Mouse (Mus musculus): Measurements from ENCODE around the gene Lcn8. TPM values are rescaled to one million over a fixed set of nuclear protein-coding genes. Genes with fewer than 3 reads are reported as not detected.
A peak's percentile ranks its signal among the peaks of the same experiment; 100 is the strongest.

Lcn8 gene
- not detected in 2 replicates for polyA plus RNA-seq (2015; fragmentation: Nextera tagmentation; extraction: Ambion mirVana)

GRCm38 (mm10) chr2:25652902-25653301 is at the start of gene Lcn8:
Gene Lcn8 (plus strand): TSS chr2:25653120.
- Histone ChIP-seq H3K4me3 (no peak within 1 kb of the TSS), H3K9ac (no peak within 1 kb of the TSS), H3K9me3 (no peaks in the 10 kb centered on the region), H3K4me2 (no peak within 1 kb of the TSS), H3K27me3 (no peaks in the 10 kb centered on the region), H3K4me1 (no peaks in the 10 kb centered on the region), H3K36me3 (no peaks in the 10 kb centered on the region), H3K27ac (no peak within 1 kb of the TSS)
- no peak for ATAC-seq (ENCODE audit: insufficient number of reproducible peaks, low FRiP score, low TSS enrichment, low read depth)
- WGBS: 75% methylated on average over 2 of the region's 2 CpGs

GRCm38 (mm10) chr2:25607761-25608622 is 44.9 kb upstream of the Lcn8 start, which contains the start of gene Rabl6:
Gene Rabl6 (minus strand): TSS chr2:25608521.
- H3K9ac ChIP-seq: peak within 1 kb of the TSS; percentile 98
- peak within 1 kb of the TSS; percentile 97 for H3K27ac ChIP-seq
- peak within 1 kb of the TSS; percentile 61 for H3K4me2 ChIP-seq
- H3K9me3 ChIP-seq: no peaks in the 10 kb centered on the region
- H3K27me3 ChIP-seq: no peaks in the 10 kb centered on the region
- ATAC-seq (ENCODE audit: insufficient number of reproducible peaks, low FRiP score, low TSS enrichment, low read depth): peak; percentile 85
- H3K4me1 ChIP-seq: peaks cover 18% of the 10 kb centered on the region
- peaks cover 7% of the 10 kb centered on the region; the same call in 1 of the 2 replicates for H3K36me3 ChIP-seq
- WGBS: under 1% methylated on average over 80 of the region's 80 CpGs
- peak within 1 kb of the TSS; percentile 95 for H3K4me3 ChIP-seq

- peaks cover 18% of the 10 kb centered on the region for H3K4me1 ChIP-seq
- H3K4me2 ChIP-seq: peak overlapping the region; percentile 61
- 58% methylated on average over 10 of the region's 10 CpGs for WGBS
- H3K9ac ChIP-seq: peak overlapping the region; percentile 98
- peak overlapping the region; percentile 97 for H3K27ac ChIP-seq
- peaks cover 7% of the 10 kb centered on the region; the same call in 1 of the 2 replicates for H3K36me3 ChIP-seq
- H3K9me3 ChIP-seq: no peaks in the 10 kb centered on the region
- H3K4me3 ChIP-seq: peak overlapping the region; percentile 95
- peak; percentile 7; the same call in 1 of the 2 replicates for ATAC-seq (ENCODE audit: insufficient number of reproducible peaks, low FRiP score, low TSS enrichment, low read depth)
- H3K27me3 ChIP-seq: peaks cover 4% of the 10 kb centered on the region; the same call in 1 of the 2 replicates
Measured at GRCm38 (mm10) chr2:25608671-25609070, 44.2 kb upstream of the Lcn8 start.

GRCm38 (mm10) chr2:25616398-25616797 is 36.5 kb upstream of the Lcn8 start:
- Histone ChIP-seq H3K9ac (0 out of 2 replicates have a peak overlapping the region, but pooled peaks have one; percentile 1), H3K4me1 (peaks cover 24% of the 10 kb centered on the region), H3K4me2 (peak overlapping the region; percentile 37), H3K36me3 (no peaks in the 10 kb centered on the region), H3K4me3 (peak overlapping the region; percentile 24), H3K27ac (no peak overlapping the region), H3K27me3 (peaks cover 58% of the 10 kb centered on the region), H3K9me3 (no peaks in the 10 kb centered on the region)
- no peak; the same call in 1 of the 2 replicates for ATAC-seq (ENCODE audit: insufficient number of reproducible peaks, low FRiP score, low TSS enrichment, low read depth)
- WGBS: 19% methylated on average over 22 of the region's 22 CpGs

- Histone ChIP-seq H3K4me2 (peak within 1 kb of the TSS; percentile 37; the same call in 1 of the 2 replicates), H3K9me3 (no peaks in the 10 kb centered on the region), H3K27ac (no peak within 1 kb of the TSS), H3K4me3 (peak within 1 kb of the TSS; percentile 24; the same call in 1 of the 2 replicates), H3K9ac (0 out of 2 replicates have a peak within 1 kb of the TSS, but pooled peaks have one; percentile 1), H3K27me3 (peaks cover 58% of the 10 kb centered on the region), H3K36me3 (no peaks in the 10 kb centered on the region), H3K4me1 (peaks cover 29% of the 10 kb centered on the region)
- ATAC-seq (ENCODE audit: insufficient number of reproducible peaks, low FRiP score, low TSS enrichment, low read depth): no peak
- WGBS: 76% methylated on average over 3 of the region's 3 CpGs
Measured at GRCm38 (mm10) chr2:25617578-25617977, 35.3 kb upstream of the Lcn8 start, which contains the start of gene Ccdc183. Gene Ccdc183 (minus strand): TSS chr2:25617678.

GRCm38 (mm10) chr2:25620386-25620785 is 32.5 kb upstream of the Lcn8 start:
- Histone ChIP-seq H3K9me3 (no peaks in the 10 kb centered on the region), H3K27me3 (peaks cover 38% of the 10 kb centered on the region), H3K9ac (no peak overlapping the region), H3K4me2 (no peak overlapping the region), H3K27ac (no peak overlapping the region), H3K36me3 (no peaks in the 10 kb centered on the region), H3K4me1 (peaks cover 29% of the 10 kb centered on the region), H3K4me3 (no peak overlapping the region)
- no peak for ATAC-seq (ENCODE audit: insufficient number of reproducible peaks, low FRiP score, low TSS enrichment, low read depth)
- WGBS: 67% methylated on average over 6 of the region's 6 CpGs

- H3K4me3 ChIP-seq: peak overlapping the region; percentile 53; the same call in 1 of the 2 replicates
- H3K9ac ChIP-seq: peak overlapping the region; percentile 14; the same call in 1 of the 2 replicates
- H3K27me3 ChIP-seq: peaks cover 33% of the 10 kb centered on the region
- H3K9me3 ChIP-seq: no peaks in the 10 kb centered on the region
- ATAC-seq (ENCODE audit: insufficient number of reproducible peaks, low FRiP score, low TSS enrichment, low read depth): no peak
- peak overlapping the region; percentile 82 for H3K4me2 ChIP-seq
- H3K27ac ChIP-seq: peak overlapping the region; percentile 85; the same call in 1 of the 2 replicates
- peaks cover 27% of the 10 kb centered on the region for H3K4me1 ChIP-seq
- no peaks in the 10 kb centered on the region for H3K36me3 ChIP-seq
- WGBS: 75% methylated on average over 4 of the region's 4 CpGs
Measured at GRCm38 (mm10) chr2:25620852-25621228, 32.1 kb upstream of the Lcn8 start.

- H3K9me3 ChIP-seq: no peaks in the 10 kb centered on the region
- H3K36me3 ChIP-seq: no peaks in the 10 kb centered on the region
- peak; percentile 84 for ATAC-seq (ENCODE audit: insufficient number of reproducible peaks, low FRiP score, low TSS enrichment, low read depth)
- H3K27ac ChIP-seq: peak within 1 kb of the TSS; percentile 85
- peak within 1 kb of the TSS; percentile 53 for H3K4me3 ChIP-seq
- peaks cover 26% of the 10 kb centered on the region for H3K27me3 ChIP-seq
- H3K4me1 ChIP-seq: peaks cover 20% of the 10 kb centered on the region
- H3K4me2 ChIP-seq: peak within 1 kb of the TSS; percentile 82
- H3K9ac ChIP-seq: peak within 1 kb of the TSS; percentile 45; the same call in 1 of the 2 replicates
- 4% methylated on average over 34 of the region's 34 CpGs for WGBS
Measured at GRCm38 (mm10) chr2:25621229-25622200, 31.4 kb upstream of the Lcn8 start, which contains the start of gene Tmem141. Gene Tmem141 (minus strand): TSS chr2:25622005.

- H3K4me3 ChIP-seq: no peak overlapping the region
- no peak overlapping the region for H3K9ac ChIP-seq
- WGBS: 59% methylated on average over 5 of the region's 5 CpGs
- ATAC-seq (ENCODE audit: insufficient number of reproducible peaks, low FRiP score, low TSS enrichment, low read depth): no peak
- H3K36me3 ChIP-seq: no peaks in the 10 kb centered on the region
- H3K4me1 ChIP-seq: peaks cover 8% of the 10 kb centered on the region
- no peaks in the 10 kb centered on the region for H3K9me3 ChIP-seq
- H3K4me2 ChIP-seq: no peak overlapping the region
- H3K27ac ChIP-seq: no peak overlapping the region
- no peaks in the 10 kb centered on the region for H3K27me3 ChIP-seq
Measured at GRCm38 (mm10) chr2:25625986-25626385, 26.9 kb upstream of the Lcn8 start.

GRCm38 (mm10) chr2:25627811-25628210 is 25.1 kb upstream of the Lcn8 start, which contains the start of gene Fcna:
Gene Fcna (minus strand): TSS chr2:25628030.
- Histone ChIP-seq H3K9me3 (no peaks in the 10 kb centered on the region), H3K27me3 (no peaks in the 10 kb centered on the region), H3K4me2 (no peak within 1 kb of the TSS), H3K27ac (no peak within 1 kb of the TSS), H3K4me1 (no peaks in the 10 kb centered on the region), H3K9ac (no peak within 1 kb of the TSS), H3K36me3 (no peaks in the 10 kb centered on the region), H3K4me3 (no peak within 1 kb of the TSS)
- 66% methylated on average over 6 of the region's 6 CpGs for WGBS
- no peak for ATAC-seq (ENCODE audit: insufficient number of reproducible peaks, low FRiP score, low TSS enrichment, low read depth)

- no peaks in the 10 kb centered on the region for H3K27me3 ChIP-seq
- no peak for ATAC-seq (ENCODE audit: insufficient number of reproducible peaks, low FRiP score, low TSS enrichment, low read depth)
- no peak overlapping the region for H3K27ac ChIP-seq
- no peaks in the 10 kb centered on the region for H3K36me3 ChIP-seq
- no peak overlapping the region for H3K4me3 ChIP-seq
- 47% methylated on average over 4 of the region's 4 CpGs for WGBS
- H3K9me3 ChIP-seq: no peaks in the 10 kb centered on the region
- no peak overlapping the region for H3K4me2 ChIP-seq
- no peaks in the 10 kb centered on the region for H3K4me1 ChIP-seq
- H3K9ac ChIP-seq: no peak overlapping the region
Measured at GRCm38 (mm10) chr2:25628738-25629137, 24.2 kb upstream of the Lcn8 start.
